Mouse (Mus musculus) fibroblast of lung, adult 2 months (primary cell): Measurements from ENCODE around the gene Mycbp2.

Experiments used
- DNase-seq: peaks from one replicate; pipeline ENCODE4 v3.0.0-alpha.2; 2011; ENCODE audit warnings: low read depth

Gene Mycbp2

GRCm38 (mm10) chr14:103258745-103259144 is 87.9 kb downstream of the Mycbp2 start:
- DNase-seq: no peak

- no peak for DNase-seq
These were observed 89.7 kb downstream of the Mycbp2 start for GRCm38 (mm10) chr14:103256866-103257265.

DNA sequence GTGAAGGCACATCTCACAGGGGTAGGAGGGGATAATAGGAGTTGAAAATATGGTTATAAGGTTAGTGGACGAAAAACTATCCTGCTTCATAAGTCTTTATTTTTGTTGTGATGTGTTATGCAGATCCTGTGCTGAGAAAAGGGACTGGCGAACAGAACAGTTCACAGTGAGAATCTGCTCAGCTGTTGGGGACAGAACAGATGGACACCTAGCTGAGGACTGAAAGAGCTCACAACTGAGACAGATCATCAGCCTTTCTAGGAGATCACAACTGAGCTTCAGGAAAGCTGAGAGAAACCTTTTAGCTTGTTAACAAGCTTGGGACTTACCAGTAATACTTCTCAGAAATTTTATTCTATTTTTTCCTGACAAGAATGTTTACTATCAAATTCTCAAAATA is 92.3 kb downstream of the Mycbp2 start:
- no peak for DNase-seq

- no peak for DNase-seq
These were observed 104.6 kb downstream of the Mycbp2 start for GRCm38 (mm10) chr14:103242020-103242419.

GRCm38 (mm10) chr14:103234770-103235169 is 111.8 kb downstream of the Mycbp2 start:
- DNase-seq: no peak

DNA sequence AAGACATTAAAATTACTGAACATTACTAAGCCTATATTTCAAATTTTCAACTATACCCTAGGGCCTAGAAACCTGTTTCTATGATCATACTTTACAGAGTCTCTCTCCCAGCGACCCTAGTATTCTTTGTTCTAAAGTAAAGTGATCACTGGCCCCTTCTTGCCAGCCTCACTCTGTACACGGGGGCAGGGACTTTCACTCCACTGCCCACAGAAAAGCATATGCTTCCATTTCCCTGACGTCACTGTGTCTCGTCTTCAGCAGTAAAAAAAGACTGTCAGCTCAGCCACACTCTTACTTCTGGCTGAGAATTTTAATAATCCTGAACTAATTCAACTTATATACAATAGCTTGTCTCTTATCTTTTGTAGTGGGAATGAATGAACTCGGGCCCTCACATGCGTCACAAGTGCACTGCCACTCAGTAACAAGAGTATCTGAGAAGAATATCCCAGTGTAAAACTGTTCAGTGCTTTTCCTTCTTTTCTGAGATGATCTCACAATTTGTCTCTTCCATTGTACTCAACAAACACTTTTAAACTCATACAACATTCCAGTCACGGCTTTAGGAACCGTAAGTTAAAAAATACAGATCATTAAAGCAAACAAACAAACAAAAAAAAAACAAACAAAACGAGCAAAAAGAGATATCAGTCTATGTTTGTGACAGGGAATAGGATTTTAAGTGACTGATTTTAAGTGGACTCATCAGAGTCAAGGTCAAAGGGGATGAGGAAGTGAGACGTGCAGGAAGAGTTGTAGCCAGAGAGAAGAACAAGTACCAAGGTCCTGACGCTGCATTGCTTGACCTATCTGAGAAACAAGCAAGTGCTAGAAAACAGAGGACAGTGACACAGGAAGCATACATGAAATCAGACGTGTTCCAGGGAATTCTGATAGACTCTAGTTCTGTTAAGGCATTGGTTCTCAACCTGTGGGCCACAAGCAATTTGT is 112.7 kb downstream of the Mycbp2 start:
- DNase-seq: no peak

GRCm38 (mm10) chr14:103222356-103222755 is 124.3 kb downstream of the Mycbp2 start:
- DNase-seq: no peak

- DNase-seq: no peak
These were observed 124.9 kb downstream of the Mycbp2 start for GRCm38 (mm10) chr14:103221751-103222150.

- DNase-seq: no peak
These were observed 130.3 kb downstream of the Mycbp2 start for GRCm38 (mm10) chr14:103216331-103216730.

GRCm38 (mm10) chr14:103186658-103187057 is 160.0 kb downstream of the Mycbp2 start:
- DNase-seq: no peak

GRCm38 (mm10) chr14:103186076-103186475 is 160.5 kb downstream of the Mycbp2 start:
- DNase-seq: no peak

DNA sequence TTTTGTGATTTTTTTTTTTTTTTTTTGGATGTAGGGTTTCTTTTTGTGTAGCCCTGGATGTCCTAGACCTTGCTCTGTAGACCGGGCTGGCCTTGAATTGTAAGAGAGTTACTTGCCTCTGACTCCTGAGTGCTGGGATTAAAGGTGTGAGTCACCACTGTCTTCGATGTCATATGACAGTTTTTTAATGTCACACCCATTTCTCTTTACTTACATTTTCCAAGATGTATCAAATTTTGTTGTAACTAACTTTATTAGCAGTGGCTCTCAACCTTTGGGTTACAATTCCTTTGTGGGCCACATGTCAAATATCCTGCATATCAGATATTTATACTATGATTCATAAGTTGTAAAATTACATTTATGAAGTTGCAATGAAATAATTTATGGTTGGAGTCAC is 166.5 kb downstream of the Mycbp2 start:
- DNase-seq: no peak

DNA sequence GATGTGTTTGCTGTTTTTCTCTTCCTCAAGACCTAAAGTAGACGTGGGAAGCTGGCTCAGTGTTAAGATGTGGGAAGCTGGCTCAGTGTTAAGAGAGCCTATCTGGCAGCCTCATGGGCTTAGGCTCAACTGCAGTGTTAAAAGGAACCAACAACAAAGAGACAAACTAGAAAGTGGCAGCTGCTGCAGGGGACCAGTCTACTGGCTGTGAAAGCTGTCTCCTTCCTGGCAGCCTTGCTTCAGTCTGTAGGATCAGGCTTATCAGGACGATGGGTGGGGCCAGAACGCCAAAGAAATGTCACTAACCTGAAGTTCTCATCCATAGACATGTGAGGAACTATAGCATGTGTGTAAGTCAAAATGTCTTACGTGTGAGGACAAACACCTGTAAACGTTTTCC is 183.7 kb downstream of the Mycbp2 start:
- no peak for DNase-seq

DNA sequence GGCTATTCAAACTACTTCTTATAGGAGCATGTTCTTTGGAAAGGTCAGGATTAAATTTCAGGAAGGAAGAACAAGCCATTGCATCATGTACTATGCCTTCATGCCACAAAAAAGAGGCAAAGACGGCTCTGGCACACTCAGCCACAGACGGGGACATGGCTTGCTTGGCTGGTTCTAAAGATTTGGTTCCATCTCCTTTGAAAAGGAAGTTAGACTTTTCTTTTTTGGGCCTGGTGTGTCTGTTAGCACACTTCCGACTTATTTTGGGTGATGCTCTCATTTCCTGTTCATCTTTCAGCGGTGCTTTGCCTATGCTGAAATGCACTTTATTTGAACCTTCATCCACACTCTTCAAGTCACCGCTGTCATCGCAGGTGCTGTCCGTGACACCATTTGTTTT is 190.9 kb downstream of the Mycbp2 start:
- DNase-seq: no peak

- no peak for DNase-seq
These were observed 196.5 kb downstream of the Mycbp2 start for GRCm38 (mm10) chr14:103150139-103150538.

DNA sequence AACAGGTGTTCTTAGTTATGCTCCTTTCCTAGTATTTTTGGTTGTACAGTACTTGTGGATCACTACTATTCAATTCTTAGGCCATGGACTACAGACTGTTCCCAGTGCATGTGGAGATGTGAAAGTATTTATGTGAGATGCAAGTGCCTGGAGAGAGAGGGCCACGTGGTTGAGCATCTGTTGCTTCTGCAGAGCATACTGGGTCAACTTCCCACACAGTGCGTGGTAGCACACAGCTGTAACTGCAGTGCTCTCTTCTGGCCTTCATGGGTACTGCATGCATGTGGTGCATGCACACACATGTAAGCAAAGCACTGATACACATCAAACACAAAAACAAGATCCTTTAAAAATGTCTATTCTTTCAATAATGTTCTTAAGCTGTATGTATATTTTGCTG is 214.6 kb downstream of the Mycbp2 start:
- DNase-seq: peak; percentile 13

DNA sequence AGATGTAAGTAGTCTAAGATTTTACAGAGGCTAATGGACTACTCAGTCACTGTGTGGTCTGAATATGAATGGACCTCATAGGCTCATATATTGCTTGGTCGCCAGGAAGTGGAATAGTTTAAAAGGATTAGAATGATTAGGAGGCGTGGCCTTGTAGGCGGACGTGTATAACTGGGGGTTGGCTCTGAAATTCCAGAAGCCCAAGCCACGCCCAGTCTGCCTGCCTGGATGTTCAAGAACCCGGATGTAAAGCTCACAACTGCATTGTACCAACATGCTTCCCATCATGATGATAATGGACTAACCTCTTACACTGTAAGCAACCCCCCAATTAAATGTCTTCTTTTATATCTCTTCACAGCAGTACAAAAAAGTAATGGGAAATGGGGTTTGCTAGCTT is 220.9 kb downstream of the Mycbp2 start:
- no peak for DNase-seq

DNA sequence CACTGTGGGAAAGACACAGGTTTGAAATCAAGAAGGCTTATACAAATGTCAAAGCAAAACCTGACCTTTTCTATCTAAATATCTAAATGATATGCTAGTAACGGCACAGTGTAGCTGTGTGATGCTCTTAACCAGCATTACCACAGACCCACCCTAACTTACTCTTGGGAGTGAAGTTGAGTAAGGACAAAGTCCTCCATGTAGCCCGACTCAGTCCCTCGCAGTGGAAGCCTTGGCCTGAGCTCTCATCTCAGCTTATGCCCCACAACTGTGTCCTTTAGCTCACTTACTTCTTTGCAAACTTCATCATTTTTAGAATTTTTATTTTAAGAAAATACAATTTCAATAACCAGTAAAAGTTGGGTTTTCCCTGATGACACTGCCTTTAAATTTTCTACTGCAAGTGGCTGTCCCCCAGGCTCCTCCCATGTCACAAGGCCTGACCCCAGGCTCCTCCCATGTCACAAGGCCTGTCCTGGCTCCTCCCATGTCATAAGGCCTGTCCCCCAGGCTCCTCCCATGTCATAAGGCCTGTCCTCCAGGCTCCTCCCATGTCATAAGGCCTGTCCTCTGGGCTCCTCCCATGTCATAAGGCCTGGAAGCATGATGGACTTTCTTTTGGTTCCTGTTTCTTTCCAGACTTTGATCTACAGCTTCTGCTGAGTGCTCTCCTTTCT is 231.5 kb downstream of the Mycbp2 start:
- no peak for DNase-seq

DNA sequence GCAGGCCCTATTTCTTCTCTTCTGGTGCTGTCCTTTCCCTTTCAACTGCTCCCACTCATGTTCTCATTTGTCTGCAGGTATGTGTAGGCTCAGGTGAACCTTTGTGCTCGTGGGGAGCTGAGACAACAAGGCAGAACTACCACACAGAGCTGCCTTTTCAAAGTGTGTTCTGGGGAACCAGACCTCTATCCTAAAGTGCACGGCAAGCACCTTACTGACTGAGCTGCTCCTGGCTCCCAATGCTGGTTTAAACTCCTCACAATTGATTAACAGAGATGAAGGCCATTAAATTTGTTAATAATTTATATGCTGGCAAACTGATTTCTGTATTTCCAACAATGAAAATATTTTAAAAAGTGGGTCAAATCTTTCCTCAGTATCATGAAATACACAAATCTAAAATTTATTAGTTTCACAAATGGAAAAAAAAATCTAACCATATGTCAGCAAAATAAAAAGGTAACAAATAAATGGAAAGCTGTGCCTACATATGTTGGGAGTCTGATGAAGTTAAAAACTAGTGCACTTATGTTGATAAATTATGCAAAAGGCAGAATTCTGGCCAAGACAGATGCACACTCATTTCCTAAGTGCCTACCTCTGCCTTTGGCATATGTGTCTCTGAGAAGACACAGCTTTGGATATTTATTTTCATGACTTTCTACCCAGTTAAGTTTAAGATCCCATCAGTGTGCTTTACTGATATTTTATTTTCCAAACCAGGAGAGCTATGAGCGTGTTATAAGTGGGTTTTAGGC is 233.8 kb downstream of the Mycbp2 start:
- DNase-seq: no peak

- DNase-seq: no peak
These were observed 236.6 kb downstream of the Mycbp2 start for GRCm38 (mm10) chr14:103109971-103110370.

- DNase-seq: no peak
These were observed 240.3 kb downstream of the Mycbp2 start for GRCm38 (mm10) chr14:103106301-103106700.

DNA sequence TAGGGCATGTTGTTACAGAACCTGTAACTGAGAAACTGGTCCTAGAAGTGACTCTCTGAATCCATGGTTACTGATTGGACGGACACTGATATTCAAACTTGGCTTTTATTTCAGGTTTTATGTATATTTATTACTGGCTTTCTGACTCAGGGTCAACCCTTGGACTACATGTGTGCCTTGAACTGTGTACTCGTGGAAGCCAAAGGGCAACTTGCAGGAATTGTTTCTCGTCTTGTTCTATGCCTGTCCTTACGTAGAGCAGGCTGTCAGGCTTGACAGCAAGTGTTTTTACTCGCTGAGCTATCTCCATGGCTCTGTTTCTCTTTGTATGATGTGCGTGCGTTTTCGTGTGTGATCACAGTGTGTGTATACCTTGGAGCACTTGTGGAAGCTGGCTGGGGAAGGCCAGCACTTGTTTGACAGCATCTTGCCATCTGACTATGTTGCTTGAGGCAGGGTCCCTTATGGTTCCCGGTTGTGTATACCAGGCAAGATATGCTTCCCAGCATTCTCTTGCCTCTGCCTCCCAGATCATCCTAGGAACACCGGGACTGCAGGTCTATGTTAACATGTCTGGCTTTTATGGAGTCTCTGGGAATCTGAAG is 243.8 kb downstream of the Mycbp2 start:
- DNase-seq: no peak
